Mouse (Mus musculus): ENCODE data around the gene Bach1.

Gene Bach1

GRCm38 (mm10) chr16:87744338-87744737 is 45.6 kb downstream of the Bach1 start:
- Histone ChIP-seq H3K27me3 (ENCODE audit: insufficient read depth, low read length) (peaks cover 15% of the 10 kb centered on the region), H3K9me3 (ENCODE audit: low read length) (peaks cover 9% of the 10 kb centered on the region), H3K4me1 (replicated peaks; ENCODE audit: low read depth, low read length) (no peaks in the 10 kb centered on the region), H3K4me3 (replicated peaks; ENCODE audit: low read length) (no peak overlapping the region), H3K36me3 (ENCODE audit: insufficient read depth, low read length) (no peaks in the 10 kb centered on the region)
- TF ChIP-seq CTCF (conservative IDR thresholded peaks at IDR 0.05; ENCODE audit: low read length) (no peak), NANOG (IDR thresholded peaks at IDR 0.05; ENCODE audit: borderline replicate concordance, low read length) (no peak), POU5F1 (IDR thresholded peaks at IDR 0.05; ENCODE audit: borderline replicate concordance, low read length) (no peak)

- TF ChIP-seq CTCF (conservative IDR thresholded peaks at IDR 0.05; ENCODE audit: low read length): no peak
Measured at GRCm38 (mm10) chr16:87745192-87745945, 46.6 kb downstream of the Bach1 start.

GRCm38 (mm10) chr16:87746728-87747127 is 48.0 kb downstream of the Bach1 start:
- H3K4me1 ChIP-seq (replicated peaks; ENCODE audit: low read depth, low read length): no peaks in the 10 kb centered on the region; the same call in 1 of the 2 replicates
- no peak overlapping the region for H3K4me3 ChIP-seq (replicated peaks; ENCODE audit: low read length)
- H3K9me3 ChIP-seq (ENCODE audit: low read length): peaks cover 9% of the 10 kb centered on the region
- TF ChIP-seq POU5F1 (IDR thresholded peaks at IDR 0.05; ENCODE audit: borderline replicate concordance, low read length): no peak
- TF ChIP-seq CTCF (conservative IDR thresholded peaks at IDR 0.05; ENCODE audit: low read length): peak; percentile 84
- TF ChIP-seq NANOG (IDR thresholded peaks at IDR 0.05; ENCODE audit: borderline replicate concordance, low read length): no peak
- H3K27me3 ChIP-seq (ENCODE audit: insufficient read depth, low read length): peaks cover 6% of the 10 kb centered on the region
- H3K36me3 ChIP-seq (ENCODE audit: insufficient read depth, low read length): no peaks in the 10 kb centered on the region

More at GRCm38 (mm10) chr16:87745192-87745945, 46.6 kb downstream of the Bach1 start:
- peaks cover 9% of the 10 kb centered on the region for H3K9me3 ChIP-seq (ENCODE audit: low read length)
- no peaks in the 10 kb centered on the region for H3K4me1 ChIP-seq (replicated peaks; ENCODE audit: low read depth, low read length)
- no peaks in the 10 kb centered on the region for H3K36me3 ChIP-seq (ENCODE audit: insufficient read depth, low read length)
- peaks cover 15% of the 10 kb centered on the region for H3K27me3 ChIP-seq (ENCODE audit: insufficient read depth, low read length)
- H3K4me3 ChIP-seq (replicated peaks; ENCODE audit: low read length): no peak overlapping the region

GRCm38 (mm10) chr16:87751243-87751642 is 52.5 kb downstream of the Bach1 start:
- no peak for TF ChIP-seq CTCF (conservative IDR thresholded peaks at IDR 0.05; ENCODE audit: low read length)
- TF ChIP-seq NANOG (IDR thresholded peaks at IDR 0.05; ENCODE audit: borderline replicate concordance, low read length): no peak
- TF ChIP-seq POU5F1 (IDR thresholded peaks at IDR 0.05; ENCODE audit: borderline replicate concordance, low read length): no peak

GRCm38 (mm10) chr16:87752482-87752881 is 53.7 kb downstream of the Bach1 start:
- Histone ChIP-seq H3K4me3 (replicated peaks; ENCODE audit: low read length) (no peak overlapping the region), H3K9me3 (ENCODE audit: low read length) (no peaks in the 10 kb centered on the region), H3K27me3 (ENCODE audit: insufficient read depth, low read length) (peaks cover 3% of the 10 kb centered on the region; the same call in 1 of the 2 replicates), H3K36me3 (ENCODE audit: insufficient read depth, low read length) (no peaks in the 10 kb centered on the region), H3K4me1 (replicated peaks; ENCODE audit: low read depth, low read length) (no peaks in the 10 kb centered on the region; the same call in 1 of the 2 replicates)
- TF ChIP-seq NANOG (IDR thresholded peaks at IDR 0.05; ENCODE audit: borderline replicate concordance, low read length): no peak
- TF ChIP-seq CTCF (conservative IDR thresholded peaks at IDR 0.05; ENCODE audit: low read length): no peak
- TF ChIP-seq POU5F1 (IDR thresholded peaks at IDR 0.05; ENCODE audit: borderline replicate concordance, low read length): no peak

More at GRCm38 (mm10) chr16:87751243-87751642, 52.5 kb downstream of the Bach1 start:
- no peaks in the 10 kb centered on the region for H3K9me3 ChIP-seq (ENCODE audit: low read length)
- H3K4me1 ChIP-seq (replicated peaks; ENCODE audit: low read depth, low read length): no peaks in the 10 kb centered on the region; the same call in 1 of the 2 replicates
- H3K4me3 ChIP-seq (replicated peaks; ENCODE audit: low read length): no peak overlapping the region
- H3K36me3 ChIP-seq (ENCODE audit: insufficient read depth, low read length): no peaks in the 10 kb centered on the region
- peaks cover 3% of the 10 kb centered on the region; the same call in 1 of the 2 replicates for H3K27me3 ChIP-seq (ENCODE audit: insufficient read depth, low read length)

GRCm38 (mm10) chr16:87754858-87755257 is 56.1 kb downstream of the Bach1 start:
- no peaks in the 10 kb centered on the region for H3K36me3 ChIP-seq (ENCODE audit: insufficient read depth, low read length)
- no peaks in the 10 kb centered on the region; the same call in 1 of the 2 replicates for H3K4me1 ChIP-seq (replicated peaks; ENCODE audit: low read depth, low read length)
- H3K27me3 ChIP-seq (ENCODE audit: insufficient read depth, low read length): peaks cover 3% of the 10 kb centered on the region; the same call in 1 of the 2 replicates
- H3K9me3 ChIP-seq (ENCODE audit: low read length): no peaks in the 10 kb centered on the region
- no peak overlapping the region for H3K4me3 ChIP-seq (replicated peaks; ENCODE audit: low read length)
- TF ChIP-seq POU5F1 (IDR thresholded peaks at IDR 0.05; ENCODE audit: borderline replicate concordance, low read length): no peak
- TF ChIP-seq CTCF (conservative IDR thresholded peaks at IDR 0.05; ENCODE audit: low read length): peak; percentile 62
- TF ChIP-seq NANOG (IDR thresholded peaks at IDR 0.05; ENCODE audit: borderline replicate concordance, low read length): no peak

GRCm38 (mm10) chr16:87755915-87756314 is 57.2 kb downstream of the Bach1 start:
- TF ChIP-seq NANOG (IDR thresholded peaks at IDR 0.05; ENCODE audit: borderline replicate concordance, low read length) (no peak), POU5F1 (IDR thresholded peaks at IDR 0.05; ENCODE audit: borderline replicate concordance, low read length) (no peak), CTCF (conservative IDR thresholded peaks at IDR 0.05; ENCODE audit: low read length) (no peak)
- Histone ChIP-seq H3K9me3 (ENCODE audit: low read length) (no peaks in the 10 kb centered on the region), H3K4me3 (replicated peaks; ENCODE audit: low read length) (no peak overlapping the region), H3K36me3 (ENCODE audit: insufficient read depth, low read length) (no peaks in the 10 kb centered on the region), H3K27me3 (ENCODE audit: insufficient read depth, low read length) (peaks cover 3% of the 10 kb centered on the region; the same call in 1 of the 2 replicates), H3K4me1 (replicated peaks; ENCODE audit: low read depth, low read length) (no peaks in the 10 kb centered on the region; the same call in 1 of the 2 replicates)

- Histone ChIP-seq H3K9me3 (ENCODE audit: low read length) (peaks cover 3% of the 10 kb centered on the region; the same call in 1 of the 2 replicates), H3K27me3 (ENCODE audit: insufficient read depth, low read length) (no peaks in the 10 kb centered on the region; the same call in 1 of the 2 replicates), H3K4me3 (replicated peaks; ENCODE audit: low read length) (0 out of 2 replicates have a peak overlapping the region, but pooled peaks have one; percentile 29), H3K4me1 (replicated peaks; ENCODE audit: low read depth, low read length) (no peaks in the 10 kb centered on the region), H3K36me3 (ENCODE audit: insufficient read depth, low read length) (no peaks in the 10 kb centered on the region)
- TF ChIP-seq CTCF (conservative IDR thresholded peaks at IDR 0.05; ENCODE audit: low read length): no peak
- TF ChIP-seq NANOG (IDR thresholded peaks at IDR 0.05; ENCODE audit: borderline replicate concordance, low read length): no peak
- TF ChIP-seq POU5F1 (IDR thresholded peaks at IDR 0.05; ENCODE audit: borderline replicate concordance, low read length): no peak
Measured at GRCm38 (mm10) chr16:87758016-87758415, 59.3 kb downstream of the Bach1 start.

Measured in E14TG2a.4 (cell line).